Mouse (Mus musculus) forebrain, embryonic 13.5 days (tissue): ENCODE measurements around the gene Abcf1. TPM values are rescaled to one million over a fixed set of nuclear protein-coding genes. Genes with fewer than 3 reads are reported as not detected.

Source experiments
- ATAC-seq: fragments of 200-750 bp; cut with Nextera tagmentation; 2 replicates; pipeline ENCODE4 v1.8.0; 2017
- H3K27ac ChIP-seq: fragments of 300-500 bp; sonication (generic); 2 replicates; pipeline ENCODE4 v1.5.1; 2015; ENCODE audit warnings: inconsistent platforms, mild to moderate bottlenecking, moderate library complexity
- H3K27me3 ChIP-seq: fragments of 300-500 bp; sonication (generic); 2 replicates; pipeline ENCODE4 v1.6.1; 2015; ENCODE audit warnings: mild to moderate bottlenecking, inconsistent platforms
- H3K36me3 ChIP-seq: fragments of 300-500 bp; sonication (generic); 2 replicates; pipeline ENCODE4 v1.6.1; 2015; ENCODE audit warnings: mild to moderate bottlenecking, inconsistent platforms; ENCODE audit not compliant: poor library complexity, severe bottlenecking
- H3K4me1 ChIP-seq: fragments of 300-500 bp; sonication (generic); 2 replicates; pipeline ENCODE4 v1.6.1; 2015; ENCODE audit warnings: inconsistent platforms
- H3K4me2 ChIP-seq: fragments of 300-500 bp; sonication (generic); 2 replicates; pipeline ENCODE4 v1.6.1; 2015; ENCODE audit warnings: inconsistent platforms, mild to moderate bottlenecking, moderate library complexity
- H3K4me3 ChIP-seq: fragments of 300-500 bp; sonication (generic); 2 replicates; pipeline ENCODE4 v1.5.1; 2015; ENCODE audit warnings: mild to moderate bottlenecking, inconsistent platforms
- H3K9ac ChIP-seq: fragments of 300-500 bp; sonication (generic); 2 replicates; pipeline ENCODE4 v1.6.1; 2015; ENCODE audit warnings: mild to moderate bottlenecking, inconsistent platforms
- H3K9me3 ChIP-seq: fragments of 300-500 bp; sonication (generic); replicated peaks from 2 replicates; pipeline ENCODE4 v1.6.1; 2016; ENCODE audit warnings: inconsistent platforms
- WGBS: fragments of 180-500 bp; shearing (Covaris S2); methylation state at CpG from one replicate; pipeline ENCODE4 v1.1.7; 2015; 5-methylcytosine and 5-hydroxymethylcytosine counted together
- microRNA counts: library from miRNA; unstranded; fragments of <30 nt; microRNA quantifications from one replicate; lab custom pipeline; 2016
- microRNA-seq: library from miRNA; unstranded; fragments of <30 nt; microRNA quantifications from one replicate; pipeline ENCODE4, GENCODE M21; 2016
- polyA plus RNA-seq: library from polyadenylated mRNA; unstranded; fragments of >200 nt; fragmentation: Nextera tagmentation; extraction: Ambion mirVana; gene quantifications from 2 replicates; pipeline ENCODE4 v1.2.1, GENCODE M21; 2015

Gene Abcf1
- polyA plus RNA-seq, 1 experiment from 2014 or later = 120 TPM

- peak within 1 kb of the TSS; percentile 99 for H3K27ac ChIP-seq
- peak within 1 kb of the TSS; percentile 79 for H3K4me2 ChIP-seq
- peak within 1 kb of the TSS; percentile 76 for H3K4me3 ChIP-seq
- H3K27me3 ChIP-seq = no peaks in the 10 kb centered on the region
- H3K4me1 ChIP-seq = peaks cover 31% of the 10 kb centered on the region
- peaks cover 24% of the 10 kb centered on the region; the same call in 1 of the 2 replicates for H3K36me3 ChIP-seq
- H3K9ac ChIP-seq = peak within 1 kb of the TSS; percentile 98
- under 1% methylated on average over 83 of the region's 83 CpGs for WGBS
- no peaks in the 10 kb centered on the region for H3K9me3 ChIP-seq
- peak; percentile 93 for ATAC-seq
Observed at GRCm38 (mm10) chr17:35916297-35917142, 53.0 kb downstream of the Abcf1 start, which contains the start of the genes Mrps18b and Ppp1r10. Gene Mrps18b, minus strand, starts transcription at chr17:35916389. Gene Ppp1r10, plus strand, starts transcription at chr17:35916434.

DNA sequence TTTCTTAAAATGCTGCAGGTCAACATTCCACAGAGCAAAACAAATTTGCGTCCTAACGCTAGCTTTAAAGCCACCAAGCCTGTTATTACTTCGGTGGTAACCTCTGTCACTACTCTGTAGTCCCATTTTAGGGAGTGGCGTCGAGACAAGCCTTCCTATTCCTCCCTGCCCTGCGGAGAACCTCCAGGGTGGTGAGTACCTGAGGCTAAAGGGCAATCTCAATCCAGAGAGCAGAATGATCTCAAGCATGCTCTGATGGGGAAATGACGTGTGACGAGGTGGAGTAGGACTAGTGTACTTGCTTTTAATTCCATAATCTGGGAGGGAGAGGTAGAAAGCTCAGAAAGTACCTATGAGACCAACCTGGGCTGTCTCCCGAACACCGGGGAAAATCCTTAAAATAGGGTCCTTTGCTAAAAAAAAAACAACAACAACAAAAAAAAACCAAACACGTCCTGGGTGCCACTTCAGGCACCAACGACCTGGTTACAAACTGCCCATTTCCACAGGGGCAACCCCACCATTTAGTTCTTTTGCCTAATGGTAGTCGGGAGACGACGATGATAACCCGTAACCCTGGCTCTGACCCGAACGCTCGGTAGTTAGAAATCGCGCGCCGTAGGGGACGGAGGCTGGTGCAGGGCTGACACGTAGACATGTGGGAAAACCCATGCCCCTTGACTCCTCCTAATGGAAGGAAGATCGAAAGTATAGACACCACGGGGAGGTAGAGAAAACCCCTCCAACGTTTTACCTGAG is 53.8 kb downstream of the Abcf1 start:
- Histone ChIP-seq H3K9ac (peak overlapping the region; percentile 63), H3K27me3 (no peaks in the 10 kb centered on the region), H3K27ac (peak overlapping the region; percentile 99), H3K4me3 (peak overlapping the region; percentile 76), H3K36me3 (peaks cover 32% of the 10 kb centered on the region; the same call in 1 of the 2 replicates), H3K9me3 (no peaks in the 10 kb centered on the region), H3K4me2 (peak overlapping the region; percentile 73), H3K4me1 (peaks cover 23% of the 10 kb centered on the region)
- 3% methylated on average over 28 of the region's 28 CpGs for WGBS
- ATAC-seq = no peak; the same call in 1 of the 2 replicates

- Histone ChIP-seq H3K27ac (no peak overlapping the region), H3K9me3 (no peaks in the 10 kb centered on the region), H3K4me2 (peak overlapping the region; percentile 73), H3K9ac (no peak overlapping the region), H3K4me3 (no peak overlapping the region), H3K4me1 (peaks cover 15% of the 10 kb centered on the region), H3K36me3 (peaks cover 32% of the 10 kb centered on the region; the same call in 1 of the 2 replicates), H3K27me3 (no peaks in the 10 kb centered on the region)
- no peak for ATAC-seq
- 84% methylated on average over 6 of the region's 6 CpGs for WGBS
Observed at GRCm38 (mm10) chr17:35914975-35915374, 54.6 kb downstream of the Abcf1 start.

DNA sequence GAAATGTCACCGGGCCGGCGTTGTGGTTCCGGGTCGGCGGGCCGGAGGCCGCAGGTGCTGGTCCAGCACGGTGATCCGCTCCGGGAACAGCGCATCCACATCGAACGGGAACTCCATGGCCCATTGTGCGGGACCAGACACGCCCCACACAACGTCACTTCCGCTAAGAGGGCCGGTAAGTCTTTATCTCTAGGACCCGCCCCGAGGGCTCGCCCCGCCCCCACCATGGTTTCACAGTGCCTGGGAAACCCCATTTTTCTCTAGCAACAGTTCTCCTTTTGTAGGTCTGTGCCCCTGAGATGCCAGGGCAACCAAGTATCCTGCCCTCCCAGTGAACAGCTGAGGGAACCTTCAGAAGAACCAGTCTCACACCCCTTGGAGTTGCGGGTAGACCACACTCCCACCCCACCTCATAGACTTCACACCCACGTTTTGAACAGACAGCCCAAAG is 59.6 kb downstream of the Abcf1 start, which contains the start of gene Atat1:
Gene Atat1 (minus strand): TSS at position 157 of the 451 bp plus-strand sequence.
- peak within 1 kb of the TSS; percentile 95 for H3K4me2 ChIP-seq
- H3K36me3 ChIP-seq = peaks cover 68% of the 10 kb centered on the region
- peak within 1 kb of the TSS; percentile 74 for H3K4me3 ChIP-seq
- peak within 1 kb of the TSS; percentile 85 for H3K27ac ChIP-seq
- 3% methylated on average over 24 of the region's 25 CpGs for WGBS
- H3K4me1 ChIP-seq = peaks cover 25% of the 10 kb centered on the region
- no peaks in the 10 kb centered on the region for H3K9me3 ChIP-seq
- peak within 1 kb of the TSS; percentile 85 for H3K9ac ChIP-seq
- peak; percentile 94 for ATAC-seq
- H3K27me3 ChIP-seq = no peaks in the 10 kb centered on the region

DNA sequence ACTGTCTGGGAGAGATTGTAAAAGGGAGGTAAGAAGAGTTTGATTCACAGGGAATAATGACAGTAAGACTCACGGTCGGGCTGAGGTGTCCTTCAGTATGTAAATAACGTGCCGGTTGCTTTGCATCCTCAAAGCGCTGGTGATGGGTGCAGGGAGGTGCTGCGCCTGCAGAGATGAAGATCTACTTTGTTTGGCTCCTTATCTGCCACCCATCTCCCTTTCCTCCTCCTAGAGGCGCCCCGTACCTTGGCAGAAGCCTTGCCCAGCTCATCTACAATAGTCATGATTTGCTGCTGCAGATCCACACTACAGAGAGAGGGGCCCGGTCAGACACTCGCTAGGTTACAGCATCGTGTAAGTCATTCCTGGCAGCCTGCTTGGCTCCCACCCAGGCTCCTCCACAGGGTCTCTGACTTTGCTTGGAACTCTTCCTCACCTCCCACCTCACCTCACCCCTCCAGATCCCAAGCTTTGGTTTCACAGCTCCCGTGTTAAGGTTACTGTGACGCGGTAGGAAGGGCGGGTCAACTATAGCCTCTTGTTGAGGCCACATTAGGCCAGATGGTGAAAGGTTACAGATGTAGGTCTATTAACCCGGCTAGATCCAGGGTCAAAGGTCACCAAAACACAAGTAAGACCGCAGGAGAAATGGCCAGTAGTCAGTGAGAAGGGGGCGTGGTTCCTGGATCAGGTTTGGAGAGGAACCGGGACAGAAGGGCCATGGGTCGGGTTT is 60.2 kb downstream of the Abcf1 start:
- 24% methylated on average over 20 of the region's 20 CpGs for WGBS
- Histone ChIP-seq H3K9ac (peak overlapping the region; percentile 85), H3K36me3 (peaks cover 72% of the 10 kb centered on the region), H3K27ac (peak overlapping the region; percentile 85), H3K4me2 (peak overlapping the region; percentile 95), H3K27me3 (no peaks in the 10 kb centered on the region), H3K4me1 (peaks cover 25% of the 10 kb centered on the region), H3K9me3 (no peaks in the 10 kb centered on the region), H3K4me3 (peak overlapping the region; percentile 74)
- peak; percentile 34 for ATAC-seq

GRCm38 (mm10) chr17:35907609-35908008 is 62.0 kb downstream of the Abcf1 start:
- peaks cover 78% of the 10 kb centered on the region for H3K36me3 ChIP-seq
- ATAC-seq = no peak
- H3K9me3 ChIP-seq = no peaks in the 10 kb centered on the region
- H3K27me3 ChIP-seq = no peaks in the 10 kb centered on the region
- peak overlapping the region; percentile 95 for H3K4me2 ChIP-seq
- H3K4me3 ChIP-seq = peak overlapping the region; percentile 13; the same call in 1 of the 2 replicates
- WGBS = 84% methylated on average over 2 of the region's 2 CpGs
- no peak overlapping the region for H3K27ac ChIP-seq
- 0 out of 2 replicates have a peak overlapping the region, but pooled peaks have one; percentile 85 for H3K9ac ChIP-seq
- H3K4me1 ChIP-seq = peaks cover 25% of the 10 kb centered on the region

MicroRNAs encoded within 50 kb of the gene (microRNA counts, 519-probe panel; counts per million panel counts)
- microRNA mmu-miR-1894-3p (lab: Ali Mortazavi, UCI) = 177 counts per million, percentile 53 among the panel's probes with 10 or more counts
- microRNA mmu-miR-1894-5p (lab: Ali Mortazavi, UCI) = 177 counts per million, percentile 53 among the panel's probes with 10 or more counts
- microRNA mmu-miR-877 (lab: Ali Mortazavi, UCI) = 177 counts per million, percentile 53 among the panel's probes with 10 or more counts

Small RNA genes within 50 kb of the gene (microRNA-seq; reads per million reads assigned to microRNA genes)
- gene Mir1894 = 0.80 reads per million
- gene Mir877 = 141 reads per million, percentile 55 among the genes with 10 or more reads in this experiment

Other genes with a start within 250 kb of the Abcf1 start
- 4.5 and 5.2 TPM in 2 replicates for gene Ier3, start 148.1 kb downstream of the Abcf1 start, polyA plus RNA-seq
- 57.0 and 57.7 TPM in 2 replicates for gene Flot1, start 146.5 kb downstream of the Abcf1 start, polyA plus RNA-seq
- 1,790 and 1,841 TPM in 2 replicates for gene Tubb5, start 131.5 kb downstream of the Abcf1 start, polyA plus RNA-seq
- 15.1 and 18.4 TPM in 2 replicates for gene Mdc1, start 128.2 kb downstream of the Abcf1 start, polyA plus RNA-seq
- gene Nrm, start 108.4 kb downstream of the Abcf1 start, polyA plus RNA-seq = 41.3 and 47.9 TPM in 2 replicates
- gene Ppp1r18, start 104.2 kb downstream of the Abcf1 start, polyA plus RNA-seq = 20.9 and 22.7 TPM in 2 replicates
- gene Dhx16, start 89.9 kb downstream of the Abcf1 start, polyA plus RNA-seq = 38.6 and 39.9 TPM in 2 replicates
- 31.6 and 36.6 TPM in 2 replicates for gene 2310061I04Rik, start 72.3 kb downstream of the Abcf1 start, polyA plus RNA-seq
- gene Atat1, start 59.7 kb downstream of the Abcf1 start, polyA plus RNA-seq = 331 and 355 TPM in 2 replicates
- gene Mrps18b, start 53.4 kb downstream of the Abcf1 start, polyA plus RNA-seq = 57.1 and 62.2 TPM in 2 replicates
- gene Ppp1r10, start 53.3 kb downstream of the Abcf1 start, polyA plus RNA-seq = 51.8 and 52.2 TPM in 2 replicates
- 50.1 and 54.4 TPM in 2 replicates for gene Gnl1, start 10.1 kb upstream of the Abcf1 start, polyA plus RNA-seq
- 62.7 and 70.0 TPM in 2 replicates for gene Prr3, start 10.5 kb upstream of the Abcf1 start, polyA plus RNA-seq
- 6.3 and 6.5 TPM in 2 replicates for gene H2-T24, start 50.8 kb upstream of the Abcf1 start, polyA plus RNA-seq
- gene H2-T23, start 63.1 kb upstream of the Abcf1 start, polyA plus RNA-seq = 5.6 and 5.7 TPM in 2 replicates
- 4.0 TPM in 2 replicates for gene H2-T22, start 73.0 kb upstream of the Abcf1 start, polyA plus RNA-seq
- not detected in 2 replicates for gene Gm6034, start 73.2 kb upstream of the Abcf1 start, polyA plus RNA-seq
- not detected in 2 replicates for gene Gm11127, start 88.6 kb upstream of the Abcf1 start, polyA plus RNA-seq
- not detected in 2 replicates for gene Gm19684, start 151.9 kb upstream of the Abcf1 start, polyA plus RNA-seq
- gene Gm7030, start 159.7 kb upstream of the Abcf1 start, polyA plus RNA-seq = not detected in 2 replicates
- not detected in 2 replicates for gene Gm8909, start 198.8 kb upstream of the Abcf1 start, polyA plus RNA-seq
- not detected in 2 replicates for gene H2-T3, start 220.5 kb upstream of the Abcf1 start, polyA plus RNA-seq